17 mouse cellular contexts compared by ENCODE assay signal in the genomic region with DNA sequence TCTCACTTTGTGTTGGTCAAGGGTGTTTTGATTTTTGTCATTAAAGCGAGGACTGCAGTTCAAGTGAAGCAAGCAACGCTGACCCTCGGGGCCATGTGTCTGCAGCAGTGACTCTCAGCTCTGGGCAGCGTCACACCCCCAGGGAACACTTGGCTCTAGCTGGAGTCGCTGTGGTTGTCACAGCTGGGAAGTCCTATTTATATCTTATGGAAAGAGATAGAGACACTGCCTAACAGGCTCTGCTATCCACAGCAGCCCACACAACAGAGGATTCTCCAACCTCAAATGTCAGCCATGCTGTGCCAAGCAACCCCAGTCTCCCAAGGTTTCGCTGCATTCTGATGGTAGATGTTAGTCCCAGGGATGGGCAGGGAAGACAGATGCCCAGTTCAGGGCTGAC.
DNase-seq lines count a peak whose midpoint lies in the region; TF ChIP-seq lines count a peak whose summit lies in the region.
"Had no signal": no experiment of that assay in that cellular context is flagged by ENCODE, and none has a peak within 500 bp of the region (broad histone marks: within the 10 kb centered on the region; RNA-seq: fewer than 3 reads in every experiment).

No protein-coding gene starts in this region.

- H3K4me1 ChIP-seq in heart, embryonic 10.5 days: peaks cover 20% of the 10 kb centered on the region

- no peak for TF ChIP-seq CTCF in left cerebral cortex, adult 2 months (IDR thresholded peaks at IDR 0.05)

- no peaks in the 10 kb centered on the region; the same call in 1 of the 2 replicates for H3K36me3 ChIP-seq in heart, embryonic 10.5 days
- H3K36me3 ChIP-seq: G1E; hindbrain, embryonic 12.5 days; neural tube, embryonic 12.5 days had no signal

- peak overlapping the region; percentile 33; the same call in 1 of the 2 replicates for H3K27ac ChIP-seq in left cerebral cortex, adult 2 months
- peak overlapping the region; percentile 78 for H3K27ac ChIP-seq in heart, embryonic 10.5 days
- H3K27ac ChIP-seq: hindbrain, embryonic 12.5 days; neural tube, embryonic 12.5 days had no signal

- no peaks in the 10 kb centered on the region for H3K9me3 ChIP-seq in heart, embryonic 10.5 days
- H3K9me3 ChIP-seq: hindbrain, embryonic 12.5 days; neural tube, embryonic 12.5 days had no signal

- WGBS in heart, embryonic 10.5 days: 47% methylated on average over 6 of the region's 6 CpGs

- no peaks in the 10 kb centered on the region for H3K27me3 ChIP-seq in heart, embryonic 10.5 days (ENCODE audit: insufficient read depth, poor library complexity, severe bottlenecking)
- H3K27me3 ChIP-seq: hindbrain, embryonic 12.5 days; neural tube, embryonic 12.5 days had no signal

- DNase-seq in gastrocnemius, adult 18-20 months (ENCODE audit: low spot score): peak; percentile 13
- DNase-seq in gastrocnemius, postnatal 36 days: no peak
- no peak for DNase-seq in left cerebral cortex, adult 2 months (ENCODE audit: extremely low spot score in 1 of 2, low spot score in 2 of 2)
- DNase-seq in left cerebral cortex, postnatal 4 days: no peak
- DNase-seq in heart, embryonic 10.5 days (ENCODE audit: low spot score): no peak
- DNase-seq in heart, postnatal 14 days: peak; percentile 49 to 63
- DNase-seq in ovary, postnatal 10 days (ENCODE audit: low spot score): no peak
- DNase-seq in adipocyte (ENCODE audit: low spot score): no peak
- DNase-seq: cerebellum, adult 11-12 months; kidney, adult 11 months; liver; lung, embryonic 14.5 days; right cerebral cortex, postnatal 25 days; thymus, postnatal 25 days had no signal

- intact Hi-C loops in gastrocnemius, postnatal 36 days (cut with DNase I): loop anchor here (10.0 kb wide), 1 partner anchor 125 kb away; the partner anchor contains the start of gene Mgat5
- intact Hi-C loops in left cerebral cortex, adult 2 months (cut with DNase I): loop anchor here (5.0 to 10.0 kb wide), 2 partner anchors 123 to 315 kb away; partner anchors contain the start of gene Mgat5
- intact Hi-C loops in left cerebral cortex, postnatal 4 days (cut with DNase I): no loop called here
- intact Hi-C loops in heart, postnatal 14 days (cut with DNase I): no loop called here

- H3K4me3 ChIP-seq in left cerebral cortex, adult 2 months: no peak overlapping the region
- no peak overlapping the region for H3K4me3 ChIP-seq in heart, embryonic 10.5 days
- H3K4me3 ChIP-seq: hindbrain, embryonic 12.5 days; neural tube, embryonic 12.5 days had no signal

Comparison
In these comparisons a context has a peak if more than half of its experiments do, and no peak if none do; other contexts are left out.
1. DNase-seq: peak in gastrocnemius, adult 18-20 months (single experiment) and heart, postnatal 14 days (2 of 2); none in gastrocnemius, postnatal 36 days (0 of 2), left cerebral cortex, adult 2 months (0 of 2), left cerebral cortex, postnatal 4 days (single experiment), heart, embryonic 10.5 days (single experiment), ovary, postnatal 10 days (single experiment) and adipocyte (single experiment).
2. intact Hi-C loops: an anchor here in gastrocnemius, postnatal 36 days (10.0 kb wide) and left cerebral cortex, adult 2 months (5.0 to 10.0 kb wide); none called in left cerebral cortex, postnatal 4 days and heart, postnatal 14 days.